Mouse (Mus musculus): ENCODE data around the gene Phykpl.
"Not testable (repeated sequence)": the region's sequence is repeated elsewhere in the genome, so short reads cannot be mapped to it uniquely, and the experiment has no call there.

Phykpl gene

DNA sequence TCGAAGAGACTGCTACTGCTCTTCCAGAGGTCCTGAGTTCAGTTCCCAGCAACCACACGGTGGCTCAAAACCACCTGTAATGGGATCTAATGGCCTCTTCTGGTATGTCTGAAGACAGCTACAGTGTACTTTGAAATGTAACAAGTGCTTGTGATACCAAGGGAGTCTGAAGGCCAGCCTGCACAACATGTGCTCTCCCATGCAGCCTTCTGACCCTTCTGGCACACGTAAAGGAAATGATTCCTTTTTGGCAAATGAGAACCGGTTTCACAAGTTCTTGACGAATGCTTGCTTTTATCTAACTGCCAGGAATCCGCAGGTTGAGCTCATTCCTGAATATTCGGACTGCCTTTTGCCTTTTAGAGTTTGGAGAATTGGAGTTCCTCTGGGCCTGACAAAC lies 30.6 kb downstream of the Phykpl start:
- in situ Hi-C loops (cut with MboI, MseI), result loop anchor here (5.0 kb wide), 1 partner anchor 67 kb away; no protein-coding TSS in a partner anchor

DNA sequence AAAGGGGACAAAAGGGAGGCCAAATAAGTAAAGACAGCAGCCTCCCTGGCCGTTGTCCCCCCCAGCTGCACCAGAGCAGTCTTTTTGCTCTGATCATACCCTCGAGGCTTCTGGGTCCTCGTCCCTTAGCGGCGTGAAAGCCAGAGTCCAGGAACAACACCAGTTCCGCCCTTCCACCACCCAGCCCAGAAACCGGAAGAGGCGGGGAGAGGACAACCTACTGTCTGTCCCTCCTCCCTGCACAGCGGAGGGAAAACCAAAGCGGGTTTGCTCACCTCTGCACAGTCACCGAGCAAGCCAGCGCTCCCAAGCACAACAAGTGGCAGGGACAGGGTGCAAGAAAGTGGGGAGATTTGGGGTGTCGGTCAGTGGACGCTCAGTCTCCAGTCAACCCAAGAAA lies 31.0 kb downstream of the Phykpl start:
- in situ Hi-C loops (cut with MboI, MseI), result loop anchor here (5.0 kb wide), 1 partner anchor 67 kb away; no protein-coding TSS in a partner anchor

DNA sequence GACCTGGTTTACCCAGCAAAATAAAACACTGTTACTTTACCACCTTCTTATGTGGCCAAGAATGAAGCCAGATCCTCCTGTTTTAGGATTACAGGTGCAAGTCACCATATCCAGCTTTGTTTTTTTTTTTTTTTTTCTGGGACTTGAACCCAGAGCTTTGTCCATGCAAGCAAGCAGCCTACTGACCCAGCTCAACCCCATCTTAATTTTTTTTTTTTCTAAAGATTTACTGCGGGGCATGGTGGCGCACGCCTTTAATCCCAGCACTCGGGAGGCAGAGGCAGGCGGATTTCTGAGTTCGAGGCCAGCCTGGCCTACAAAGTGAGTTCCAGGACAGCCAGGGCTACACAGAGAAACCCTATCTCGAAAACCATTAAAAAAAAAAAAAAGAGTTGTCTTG lies 31.6 kb downstream of the Phykpl start:
- in situ Hi-C loops (cut with MboI, MseI), result loop anchor here (5.0 kb wide), 1 partner anchor 66 kb away; no protein-coding TSS in a partner anchor

DNA sequence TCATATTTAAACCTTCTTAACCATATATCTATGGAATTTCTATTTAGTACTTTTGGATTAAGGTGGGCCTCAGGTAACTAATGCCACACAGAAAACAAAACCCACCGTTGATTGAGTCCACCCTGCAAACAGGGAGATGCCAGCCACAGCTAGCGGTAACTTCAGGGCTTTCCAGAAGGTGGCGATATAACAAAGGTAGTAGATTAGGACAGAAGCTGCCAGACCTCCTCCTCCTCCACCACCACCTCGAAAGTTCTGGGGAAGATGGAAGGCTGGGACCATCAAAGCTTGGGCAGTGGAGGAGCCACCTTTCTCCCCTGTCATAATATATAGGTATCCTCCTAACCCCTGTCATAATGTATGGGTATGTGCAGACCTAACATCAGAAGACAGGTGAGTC lies 33.1 kb downstream of the Phykpl start:
- in situ Hi-C loops (cut with MboI, MseI), result loop anchor here (5.0 kb wide), 1 partner anchor 65 kb away; no protein-coding TSS in a partner anchor

DNA sequence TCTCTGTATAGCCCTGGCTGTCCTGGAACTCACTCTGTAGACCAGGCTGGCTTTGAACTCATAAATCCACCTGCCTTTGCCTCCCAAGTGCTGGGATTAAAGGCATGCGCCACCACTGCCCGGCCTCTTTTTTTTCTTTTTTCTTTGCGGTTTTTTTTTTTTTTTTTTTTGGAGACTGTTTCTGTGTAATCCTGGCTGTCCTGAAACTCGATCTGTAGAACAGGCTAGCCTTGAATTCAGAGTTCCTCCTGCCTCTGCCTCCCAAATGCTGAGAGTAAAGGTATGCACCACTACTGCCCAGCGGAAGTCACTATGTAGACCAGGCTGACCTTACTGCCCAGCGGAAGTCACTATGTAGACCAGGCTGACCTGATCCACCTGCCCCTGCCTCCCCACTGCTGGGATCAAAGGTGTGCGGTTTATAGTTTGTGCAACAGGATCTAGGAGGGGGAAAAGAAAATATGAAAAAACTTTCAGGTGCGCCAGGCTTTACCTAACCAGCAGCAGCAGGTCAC lies 34.4 kb downstream of the Phykpl start:
- in situ Hi-C loops (cut with MboI, MseI), result loop anchor here (5.0 kb wide), 1 partner anchor 63 kb away; no protein-coding TSS in a partner anchor

DNA sequence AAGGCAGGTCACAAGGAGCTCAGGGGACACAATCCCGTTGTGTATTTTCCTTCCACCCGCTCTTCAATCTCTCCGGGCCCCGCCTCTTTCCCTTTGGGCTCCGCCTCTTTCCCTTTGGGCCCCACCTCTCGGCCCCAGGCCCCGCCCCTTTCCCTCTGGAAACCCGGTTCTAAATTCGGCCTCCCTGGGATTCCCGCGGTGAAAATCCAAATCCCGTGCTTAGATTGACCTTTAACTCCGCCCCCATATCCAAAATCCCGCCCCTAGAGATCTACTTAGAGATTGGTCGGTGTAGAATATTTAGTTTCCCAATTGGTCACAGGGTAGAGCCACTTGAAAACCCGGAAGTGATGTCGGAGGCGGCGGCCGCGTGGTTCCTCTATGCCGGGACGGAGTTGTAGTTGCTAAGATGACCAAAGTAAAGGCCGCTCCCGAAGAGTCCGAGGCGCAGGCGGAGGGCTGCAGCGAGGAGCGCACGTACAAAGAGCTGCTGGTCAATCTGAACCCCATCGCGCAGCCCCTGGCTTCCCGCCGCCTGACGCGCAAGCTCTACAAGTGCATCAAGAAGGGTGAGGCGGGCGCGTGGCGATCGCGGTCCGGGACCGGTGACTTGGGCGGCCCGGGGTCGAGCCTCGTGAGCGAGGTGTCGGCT lies 35.0 kb downstream of the Phykpl start, which contains the start of gene Nhp2:
Gene Nhp2 (plus strand): TSS at position 327 of the 652 bp plus-strand sequence.
- in situ Hi-C loops (cut with MboI, MseI), result loop anchor here (5.0 kb wide), 1 partner anchor 63 kb away; no protein-coding TSS in a partner anchor

DNA sequence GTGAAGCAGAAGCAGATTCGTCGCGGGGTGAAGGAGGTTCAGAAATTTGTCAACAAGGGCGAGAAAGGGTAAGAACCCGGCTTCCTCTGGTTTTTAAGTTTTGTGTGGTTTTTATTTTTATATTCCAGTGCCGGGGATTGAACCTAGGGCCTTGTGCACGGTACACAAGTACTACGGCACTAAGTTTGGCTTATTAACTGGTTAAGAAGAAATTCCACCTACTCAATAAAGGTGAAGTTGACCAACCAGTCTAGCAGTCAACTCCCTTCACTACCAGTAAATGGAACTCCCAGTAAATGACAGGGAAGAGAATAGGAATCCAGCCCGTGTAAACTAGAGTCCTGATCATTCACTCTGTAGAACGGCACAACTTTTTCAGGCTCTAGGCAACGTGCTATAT lies 35.5 kb downstream of the Phykpl start:
- in situ Hi-C loops (cut with MboI, MseI), result no loop called here

DNA sequence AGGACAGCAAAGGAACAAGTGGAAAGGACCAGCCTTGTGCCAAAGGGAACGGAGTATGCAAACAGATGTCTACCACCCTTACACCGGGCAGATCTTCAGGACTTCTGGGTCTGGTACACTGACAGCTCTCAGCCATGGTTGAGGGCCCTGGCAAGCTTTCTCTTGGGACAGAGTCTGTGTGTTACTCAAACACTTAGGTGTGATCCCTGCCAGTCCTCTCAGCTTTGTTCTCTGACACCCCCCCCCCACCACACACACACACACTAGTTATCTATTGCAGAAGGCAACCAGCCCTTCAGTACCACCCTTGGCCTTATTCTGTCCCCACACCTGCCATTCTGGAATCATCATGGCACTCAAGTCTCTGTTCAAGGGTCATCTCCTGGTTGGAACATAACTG lies 37.2 kb downstream of the Phykpl start:
- in situ Hi-C loops (cut with MboI, MseI), result no loop called here

DNA sequence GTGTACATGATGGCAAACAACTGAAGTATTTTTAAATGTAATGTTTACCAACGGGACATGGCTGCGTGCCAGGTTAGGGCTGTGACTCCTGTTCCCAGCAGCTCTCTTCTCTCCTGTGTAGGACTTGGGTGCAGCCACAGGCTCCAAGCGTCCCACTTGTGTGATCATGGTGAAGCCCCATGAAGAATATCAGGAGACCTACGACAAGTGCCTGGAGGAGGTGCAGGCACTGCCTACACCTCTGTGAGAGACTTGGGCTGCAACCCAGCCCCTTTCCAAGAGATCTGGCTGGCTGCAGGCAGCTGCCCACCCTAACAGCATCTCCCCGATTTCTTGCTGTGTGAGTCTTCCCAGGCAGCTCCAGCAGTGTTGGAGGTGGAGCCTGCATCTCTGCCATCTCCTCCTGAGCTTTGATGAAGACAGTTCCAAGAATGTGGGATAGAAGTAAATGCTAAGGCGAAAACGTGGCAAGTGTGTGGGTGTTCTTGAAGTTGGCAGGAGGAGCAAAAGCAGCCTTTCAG lies 38.5 kb downstream of the Phykpl start:
- in situ Hi-C loops (cut with MboI, MseI), result no loop called here

DNA sequence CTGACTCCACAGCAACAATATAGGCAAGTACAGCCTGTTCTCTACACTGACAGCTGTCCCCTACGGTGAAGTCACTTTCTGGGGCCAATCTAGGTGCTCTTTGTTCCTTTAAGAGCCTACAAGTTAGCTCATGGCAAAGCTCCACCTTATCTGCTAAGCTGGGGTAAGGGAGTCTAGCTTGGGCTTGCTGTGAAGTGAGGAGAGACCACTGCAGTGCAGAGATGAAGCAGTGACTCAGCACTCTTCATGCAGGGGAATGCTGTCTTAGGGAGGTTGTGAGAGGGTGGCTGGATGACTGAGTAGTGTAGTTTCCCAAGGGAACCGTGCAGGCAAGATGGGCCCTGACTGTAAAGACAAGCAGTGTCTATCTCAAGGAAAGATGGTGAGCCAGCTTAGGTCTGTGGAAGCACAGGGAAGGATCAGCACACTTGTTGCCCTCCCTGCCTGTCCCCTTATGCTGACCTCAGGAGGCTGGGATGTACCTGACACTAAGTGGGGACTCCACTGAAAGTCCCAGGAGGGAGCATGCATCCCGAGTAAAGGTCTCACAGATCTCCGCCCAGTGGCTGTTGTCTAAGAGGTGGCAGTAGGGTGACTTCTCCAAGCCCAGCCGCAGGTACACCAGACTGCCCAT lies 40.7 kb downstream of the Phykpl start:
- in situ Hi-C loops (cut with MboI, MseI), result no loop called here

DNA sequence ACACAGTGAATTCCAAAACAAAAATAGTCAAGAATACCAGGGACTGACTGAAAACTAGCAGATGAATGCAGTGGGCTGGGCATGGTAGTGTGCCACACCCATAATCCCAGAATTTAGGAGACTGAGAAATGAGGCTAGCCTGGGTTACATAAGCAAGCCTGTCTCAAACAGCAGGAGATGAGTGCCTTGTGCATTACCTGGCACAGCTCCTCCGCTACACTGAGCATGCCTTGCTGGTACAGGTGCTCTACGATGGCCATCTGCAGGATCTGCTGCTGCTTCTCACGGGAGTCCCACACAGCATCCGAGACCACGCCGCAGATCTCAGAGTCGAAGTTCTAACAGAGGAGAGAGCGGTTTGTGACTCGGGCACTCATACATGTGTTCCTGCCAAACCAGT lies 42.9 kb downstream of the Phykpl start:
- in situ Hi-C loops (cut with MboI, MseI), result no loop called here

DNA sequence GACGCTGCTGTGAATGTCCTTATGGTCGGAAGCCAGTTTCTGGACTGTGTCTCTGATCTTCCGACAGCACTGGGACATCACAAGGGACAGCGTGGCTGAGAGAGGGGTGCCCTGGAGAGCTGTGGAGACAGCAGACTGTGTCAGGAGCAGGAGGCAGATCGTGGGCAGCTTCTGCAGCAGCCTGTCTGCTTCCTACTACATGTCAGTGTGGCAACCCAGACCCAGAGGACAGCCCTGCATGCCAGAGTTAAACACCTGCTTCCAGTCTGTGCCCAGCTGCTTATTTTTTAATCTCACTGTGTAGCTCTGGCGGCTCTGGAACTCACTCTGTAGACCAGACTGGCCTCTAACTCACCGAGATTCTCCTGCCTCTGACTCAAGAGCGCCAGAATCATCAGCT lies 43.4 kb downstream of the Phykpl start:
- in situ Hi-C loops (cut with MboI, MseI), result no loop called here

DNA sequence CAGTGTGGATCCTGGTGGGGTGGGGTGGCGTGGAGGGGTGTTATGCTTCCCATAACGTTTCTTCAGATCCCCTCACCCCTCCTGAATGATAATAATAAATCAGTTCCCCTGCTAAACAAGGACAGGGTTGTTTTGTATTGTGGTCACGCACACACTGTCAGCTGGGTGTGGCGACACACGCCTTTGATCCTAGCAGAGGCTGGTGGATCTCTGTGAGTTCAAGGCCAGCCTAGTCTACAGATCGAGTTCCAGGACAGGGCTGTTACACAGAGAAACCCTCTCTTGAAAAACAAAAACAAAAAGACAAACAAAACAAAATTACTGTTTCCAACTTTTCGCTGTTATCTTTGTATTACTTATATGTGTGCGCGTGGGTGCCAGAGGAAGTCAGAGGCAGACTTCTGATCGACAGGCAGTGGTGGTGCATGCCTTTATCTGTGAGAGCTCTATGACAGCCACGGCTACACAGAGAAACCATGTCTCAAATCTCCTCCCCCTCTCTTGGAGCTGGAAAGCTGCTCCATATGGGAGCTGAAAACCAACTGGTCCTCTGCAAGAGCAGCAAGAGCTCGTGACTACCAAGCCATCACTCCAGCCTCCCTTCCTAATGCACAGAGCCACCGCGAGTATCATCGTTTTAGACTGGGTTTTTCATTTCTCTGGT lies 45.2 kb downstream of the Phykpl start:
- in situ Hi-C loops (cut with MboI, MseI), result no loop called here

DNA sequence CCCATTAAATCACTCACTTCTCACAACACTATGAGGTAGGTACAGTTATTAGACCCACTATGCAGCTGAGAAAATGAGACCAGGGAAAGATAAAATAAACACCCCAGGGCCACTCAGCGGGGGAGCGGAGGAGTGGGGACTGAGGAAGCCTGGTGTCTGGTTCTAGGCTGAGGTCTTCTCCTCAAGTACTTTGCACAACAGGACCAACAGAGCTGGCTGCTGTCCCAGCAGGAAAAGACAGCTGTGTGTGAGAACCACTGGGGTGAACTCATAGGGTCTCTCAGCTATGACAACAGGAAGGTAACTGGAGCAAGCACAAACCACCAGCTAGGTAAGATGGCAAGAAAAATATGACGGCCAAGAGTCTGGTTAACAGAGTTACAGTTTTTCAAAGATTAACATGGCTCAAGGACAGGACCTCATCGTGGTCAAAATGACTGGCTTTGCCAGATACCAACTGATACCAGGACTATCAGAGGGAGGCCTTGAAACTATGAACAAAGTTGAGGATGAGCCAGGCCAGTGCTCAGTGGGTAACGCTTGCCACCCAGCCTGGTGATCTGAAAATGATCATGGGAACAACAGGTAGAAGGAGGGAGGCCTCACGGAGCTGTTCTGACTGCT lies 47.7 kb downstream of the Phykpl start:
- in situ Hi-C loops (cut with MboI, MseI), result no loop called here

DNA sequence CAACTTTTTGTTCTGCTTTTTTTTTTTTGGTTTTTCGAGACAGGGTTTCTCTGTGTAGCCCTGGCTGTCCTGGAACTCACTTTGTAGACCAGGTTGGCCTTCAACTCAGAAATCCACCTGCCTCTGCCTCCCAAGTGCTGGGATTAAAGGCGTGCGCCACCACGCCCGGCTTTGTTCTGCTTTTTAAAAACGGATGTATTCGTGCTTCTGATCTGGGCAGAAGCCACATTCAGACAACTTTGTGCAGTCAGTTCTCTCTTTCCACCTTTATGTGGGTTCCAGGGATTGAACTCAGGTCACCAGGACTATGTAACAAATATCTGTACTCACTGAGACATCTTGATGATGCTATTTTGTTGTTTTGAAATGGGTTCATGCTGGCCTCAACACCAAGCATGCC lies 48.6 kb downstream of the Phykpl start:
- in situ Hi-C loops (cut with MboI, MseI), result not testable (repeated sequence)

DNA sequence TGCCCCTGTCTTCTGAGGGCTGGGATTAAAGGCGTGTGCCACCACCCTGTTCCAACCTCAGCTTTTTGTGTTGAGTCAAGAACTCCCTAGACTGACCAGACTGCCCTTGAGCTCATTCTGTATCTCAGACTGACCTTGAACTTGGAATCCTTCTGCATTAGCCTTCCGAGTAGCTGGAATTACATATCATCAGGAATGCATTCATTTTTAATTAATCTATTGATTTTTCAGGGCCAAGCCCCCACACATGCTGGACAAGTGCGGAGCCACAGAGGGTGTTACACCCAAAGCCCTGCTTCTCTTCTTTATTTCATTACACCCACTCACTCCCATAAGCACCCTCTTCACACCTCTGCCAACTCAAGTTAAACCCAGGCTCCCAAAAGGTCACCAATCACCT lies 49.2 kb downstream of the Phykpl start:
- in situ Hi-C loops (cut with MboI, MseI), result no loop called here

DNA sequence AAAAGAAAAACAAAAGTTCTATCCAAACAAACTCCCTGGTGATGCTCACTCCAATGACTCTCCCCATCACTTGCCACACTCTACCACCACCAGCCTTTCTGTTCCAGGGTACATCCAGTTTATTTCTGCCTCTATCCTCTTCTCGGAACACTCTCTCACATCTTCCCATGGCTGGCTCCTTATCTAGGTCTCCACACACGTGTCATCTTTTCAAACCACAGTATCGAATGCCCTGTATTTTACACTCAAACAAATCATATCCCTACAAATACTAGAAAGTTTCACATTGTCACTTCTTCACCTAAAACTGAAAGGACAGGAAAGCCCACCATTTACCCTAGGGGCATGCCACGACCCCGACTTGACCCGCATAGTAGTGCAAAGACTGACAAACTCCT lies 50.6 kb downstream of the Phykpl start:
- in situ Hi-C loops (cut with MboI, MseI), result no loop called here

DNA sequence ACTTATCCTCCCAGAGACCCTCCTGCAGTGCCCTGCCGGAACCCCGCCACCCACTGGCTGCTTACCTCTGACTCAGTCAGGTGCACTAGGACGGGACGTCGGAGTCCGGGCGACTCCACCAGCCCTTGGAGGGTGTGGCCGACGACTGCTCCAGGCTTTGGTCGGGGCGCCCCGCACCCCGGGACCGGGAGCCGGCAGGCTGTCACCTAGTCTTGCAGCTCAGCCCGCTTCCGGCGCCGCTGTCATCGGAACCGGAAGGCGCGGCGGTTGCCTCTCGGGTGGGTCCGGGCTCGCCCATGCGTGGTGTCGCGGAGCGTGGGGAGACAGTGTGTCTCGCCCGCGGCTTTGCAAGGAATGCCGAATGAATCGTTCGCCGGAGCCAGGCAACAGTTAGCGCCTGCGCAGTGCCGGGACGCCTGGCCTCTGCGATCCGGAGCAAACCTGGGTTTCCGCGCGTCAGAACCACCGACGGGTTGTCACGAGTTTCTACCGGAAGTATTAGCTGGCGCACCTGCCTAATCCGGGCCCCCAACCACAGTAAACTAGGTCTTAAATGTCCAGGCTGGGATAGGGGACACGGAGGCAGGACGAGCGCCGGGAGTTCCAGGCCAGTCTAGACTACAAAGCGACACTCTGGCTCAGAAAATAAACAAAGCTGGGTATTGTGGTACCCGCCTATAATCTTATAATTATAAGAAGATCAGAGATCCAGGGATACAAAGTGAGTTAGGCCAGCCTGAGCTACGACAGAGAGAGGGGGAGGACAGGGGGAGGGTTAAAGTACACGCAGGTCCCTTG lies 51.2 kb downstream of the Phykpl start, which contains the start of gene Rmnd5b:
Gene Rmnd5b (minus strand): TSS at position 372 of the 798 bp plus-strand sequence.
- in situ Hi-C loops (cut with MboI, MseI), result no loop called here

DNA sequence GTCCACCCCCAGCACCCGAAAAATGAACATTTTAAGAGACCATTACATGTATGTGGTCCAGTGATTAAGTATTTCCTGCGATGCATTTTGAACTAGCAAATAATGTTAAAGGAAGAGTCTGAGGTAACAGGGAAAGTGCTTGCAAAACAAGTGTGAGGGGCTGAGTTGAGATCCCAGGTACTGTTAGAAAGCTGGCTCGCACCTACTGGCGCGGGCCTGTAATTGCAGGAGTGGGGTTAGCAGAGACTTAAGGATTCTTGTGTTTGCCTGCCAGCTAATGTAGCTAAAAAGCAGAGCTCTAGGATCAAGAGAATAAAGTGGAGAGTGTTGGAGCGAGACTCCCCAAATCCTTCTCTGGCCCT lies 51.7 kb downstream of the Phykpl start:
- in situ Hi-C loops (cut with MboI, MseI), result no loop called here

DNA sequence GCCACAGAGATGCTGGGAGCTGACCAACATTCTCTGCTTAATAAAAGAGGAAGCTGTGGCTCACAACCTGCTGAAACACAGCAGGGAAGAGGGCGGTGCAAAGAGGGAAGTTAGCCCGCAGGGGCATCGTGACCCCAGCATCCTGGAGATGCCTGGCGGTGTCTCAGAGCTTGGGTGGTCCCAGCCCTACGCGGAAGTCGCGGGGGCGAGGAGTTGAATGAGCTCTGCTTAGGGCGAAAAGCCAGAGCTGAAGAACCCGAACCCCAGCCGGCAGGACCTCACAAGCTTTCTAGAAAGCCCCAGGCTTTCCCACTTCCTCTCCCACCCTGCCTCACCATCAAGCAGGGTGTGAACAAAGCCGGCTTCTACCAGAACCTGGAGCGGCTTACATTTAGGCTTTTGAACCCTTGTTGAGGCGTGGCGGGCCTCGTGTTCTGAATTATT lies 53.4 kb downstream of the Phykpl start:
- in situ Hi-C loops (cut with MboI, MseI), result no loop called here

DNA sequence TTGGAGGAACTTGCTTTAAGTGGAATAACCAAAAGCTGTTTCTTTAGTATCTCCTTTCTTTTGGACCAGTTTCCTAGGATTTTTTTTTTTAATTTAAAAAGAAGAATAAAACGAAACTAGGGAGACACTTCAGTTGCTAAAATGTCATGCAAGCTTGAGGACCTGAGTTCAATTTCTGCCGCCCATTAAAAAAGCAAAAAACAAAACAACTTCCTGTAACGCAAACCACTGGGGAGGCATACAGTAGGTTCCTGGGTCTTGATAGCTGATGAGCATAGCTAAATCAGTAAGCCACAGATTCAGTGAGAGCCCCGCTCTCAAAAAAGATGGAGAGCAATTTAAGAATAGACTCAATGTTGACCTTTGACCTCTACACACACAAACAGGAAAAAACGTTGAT lies 53.9 kb downstream of the Phykpl start:
- in situ Hi-C loops (cut with MboI, MseI), result no loop called here
